Mouse (Mus musculus) retina, postnatal 1 day (tissue): ENCODE measurements around the gene Lpar3.

Source experiments
- DNase-seq: peaks from one replicate; pipeline ENCODE4 v3.0.0-alpha.2; 2012

Gene Lpar3

DNA sequence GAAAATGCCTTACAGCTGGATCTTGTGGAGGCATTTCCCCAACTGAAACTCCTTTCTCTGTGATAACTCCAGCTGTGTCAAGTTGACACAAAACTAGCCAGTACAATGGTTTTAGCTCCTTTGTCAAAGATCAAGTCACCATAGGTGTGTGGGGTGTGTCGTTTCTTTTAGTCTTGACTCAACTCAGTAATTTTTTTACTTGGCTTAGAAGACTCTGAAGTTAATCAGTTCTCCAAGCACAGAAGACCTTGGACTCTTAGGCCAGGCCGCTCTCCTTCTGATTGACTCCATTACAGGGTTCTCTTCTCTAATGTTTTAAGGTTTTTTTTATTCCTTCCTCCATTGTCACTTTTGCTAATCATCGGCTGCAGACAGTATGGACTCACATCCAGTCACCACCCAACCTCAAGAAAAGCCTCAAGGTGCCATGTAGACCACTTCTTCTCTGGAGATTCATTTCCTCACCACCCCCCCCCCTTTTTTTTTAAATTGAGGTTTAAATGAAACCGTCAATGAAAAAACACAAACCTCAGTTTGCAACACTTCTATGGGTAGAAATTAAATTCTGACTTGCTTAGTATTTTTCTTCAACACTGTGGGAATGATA is 9.5 kb upstream of the Lpar3 start:
- no peak for DNase-seq

DNA sequence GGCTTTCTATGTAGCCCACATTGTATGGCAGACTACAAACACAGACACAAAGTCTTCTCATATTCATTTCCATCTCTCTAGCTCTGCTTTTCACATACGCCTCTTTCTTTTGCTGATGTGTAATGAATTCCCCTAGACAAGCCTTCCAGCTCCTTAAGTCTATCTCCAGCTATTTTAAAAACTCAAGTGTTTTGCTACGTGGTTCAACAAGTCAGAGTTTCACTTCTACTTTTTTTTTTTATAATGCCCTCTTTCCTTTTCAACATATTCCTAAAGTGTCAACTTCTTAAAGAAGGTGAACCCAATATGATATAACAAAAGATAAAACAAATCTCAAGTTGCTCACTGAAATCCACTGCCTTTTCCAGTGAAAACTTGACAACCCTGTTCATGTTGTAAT is 8.8 kb upstream of the Lpar3 start:
- no peak for DNase-seq

DNA sequence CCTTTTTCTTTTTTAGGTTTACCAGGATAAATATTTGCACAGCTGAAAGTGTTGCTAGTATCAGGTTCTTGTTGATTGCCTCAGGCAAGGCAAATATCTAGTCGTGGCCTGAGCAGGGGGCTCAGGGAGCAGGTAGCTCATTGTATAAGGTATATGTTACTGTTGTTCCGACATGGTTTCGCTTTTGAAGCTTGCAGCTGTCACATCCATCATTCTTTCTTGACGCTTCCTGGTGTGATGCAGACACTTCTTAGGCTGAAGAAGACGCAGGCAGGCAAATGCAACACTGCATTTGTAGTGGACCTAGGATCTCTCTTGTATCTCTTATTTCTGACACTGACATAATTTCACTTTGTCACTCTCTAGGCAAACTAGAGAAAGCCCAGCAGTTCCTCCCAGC is 7.4 kb upstream of the Lpar3 start:
- DNase-seq: no peak

DNA sequence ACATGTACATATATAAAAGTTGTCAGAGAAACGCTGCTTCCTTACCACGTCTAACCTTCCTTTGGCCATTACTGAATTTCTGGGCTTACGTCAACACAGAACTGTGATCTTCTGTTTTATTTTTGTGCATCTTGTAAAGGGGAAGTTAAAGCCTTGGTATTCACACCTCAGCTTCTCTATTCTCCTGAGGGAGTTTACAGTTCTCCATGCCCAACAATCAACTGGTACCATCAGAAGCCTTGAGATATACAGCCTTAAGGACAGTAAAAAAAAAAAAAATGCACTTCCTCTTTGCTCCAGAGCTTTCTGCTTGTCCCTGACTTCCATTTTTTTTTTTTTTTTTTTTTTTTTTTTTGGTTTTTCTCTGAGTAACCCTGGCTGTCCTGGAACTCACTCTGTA is 4.2 kb upstream of the Lpar3 start:
- DNase-seq: no peak

DNA sequence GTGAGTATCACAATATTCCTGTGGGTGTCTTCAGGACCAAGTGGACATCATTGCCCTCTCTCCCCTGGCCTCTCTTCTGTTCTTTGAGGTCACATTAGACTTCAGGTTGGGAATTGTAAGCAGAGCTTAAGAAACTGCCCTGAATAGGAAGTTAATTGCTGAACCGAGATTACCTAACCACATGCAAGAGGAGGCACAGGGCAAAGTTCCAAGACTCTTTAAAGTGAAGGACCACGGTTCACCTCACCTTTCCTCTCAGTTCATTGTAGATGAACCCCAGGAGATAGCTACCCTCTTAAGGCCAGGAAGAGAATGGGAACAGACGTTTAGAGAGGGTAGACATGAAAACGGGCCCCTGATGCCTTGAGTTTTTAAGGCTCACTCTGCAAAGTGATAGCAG is 3.5 kb downstream of the Lpar3 start:
- no peak for DNase-seq

DNA sequence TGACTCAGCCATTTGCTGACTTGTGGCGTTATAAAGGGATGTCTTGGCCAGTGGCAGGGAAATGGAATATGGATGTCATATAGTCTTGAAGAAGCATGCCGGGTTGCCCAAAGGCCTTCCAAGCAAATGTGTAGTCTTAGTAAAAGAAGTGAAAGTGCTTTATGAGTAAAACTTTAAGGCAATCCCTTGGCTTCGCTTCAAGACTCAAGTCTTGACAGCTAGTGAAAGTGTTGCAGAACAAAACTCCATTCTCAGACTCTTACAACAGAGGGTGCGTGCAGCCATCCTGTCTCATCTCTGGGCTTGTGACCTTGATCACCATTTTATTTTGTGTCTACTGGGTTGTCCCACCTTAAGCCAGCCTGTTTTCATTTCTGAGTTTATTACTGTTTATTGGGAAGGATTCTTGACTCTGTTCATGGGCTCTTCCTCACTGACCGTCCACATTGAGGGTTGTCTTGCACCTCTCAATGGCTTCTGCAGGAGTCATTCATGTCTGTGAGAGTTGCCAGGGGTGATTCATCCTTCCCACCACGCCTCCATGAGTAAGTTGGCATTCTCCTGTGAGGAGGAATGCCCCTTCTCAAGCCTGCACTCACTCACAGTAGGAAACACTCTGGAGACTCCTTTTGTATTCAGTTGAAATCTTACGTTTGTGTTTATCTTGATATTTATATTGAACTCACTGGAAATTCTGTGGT is 4.4 kb downstream of the Lpar3 start:
- no peak for DNase-seq

DNA sequence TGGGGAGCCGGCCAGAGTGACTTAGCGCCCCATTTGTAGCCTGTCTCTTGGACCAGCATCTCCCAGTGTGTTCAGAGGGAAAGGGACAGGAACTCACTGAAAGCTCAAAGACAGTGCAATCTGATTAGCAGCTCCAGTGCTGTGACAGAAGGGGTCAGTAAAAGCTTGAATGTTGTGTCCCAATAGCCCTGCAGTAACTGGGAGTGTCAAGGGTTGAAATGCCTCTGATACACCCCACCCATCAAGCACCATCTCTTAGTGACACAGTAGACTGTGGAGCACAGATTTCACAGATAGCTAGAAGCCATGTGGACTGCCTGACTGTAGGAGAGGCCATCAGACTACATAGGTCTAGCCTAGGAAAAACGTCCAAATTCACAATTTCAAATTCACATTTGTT is 6.7 kb downstream of the Lpar3 start:
- DNase-seq: no peak

DNA sequence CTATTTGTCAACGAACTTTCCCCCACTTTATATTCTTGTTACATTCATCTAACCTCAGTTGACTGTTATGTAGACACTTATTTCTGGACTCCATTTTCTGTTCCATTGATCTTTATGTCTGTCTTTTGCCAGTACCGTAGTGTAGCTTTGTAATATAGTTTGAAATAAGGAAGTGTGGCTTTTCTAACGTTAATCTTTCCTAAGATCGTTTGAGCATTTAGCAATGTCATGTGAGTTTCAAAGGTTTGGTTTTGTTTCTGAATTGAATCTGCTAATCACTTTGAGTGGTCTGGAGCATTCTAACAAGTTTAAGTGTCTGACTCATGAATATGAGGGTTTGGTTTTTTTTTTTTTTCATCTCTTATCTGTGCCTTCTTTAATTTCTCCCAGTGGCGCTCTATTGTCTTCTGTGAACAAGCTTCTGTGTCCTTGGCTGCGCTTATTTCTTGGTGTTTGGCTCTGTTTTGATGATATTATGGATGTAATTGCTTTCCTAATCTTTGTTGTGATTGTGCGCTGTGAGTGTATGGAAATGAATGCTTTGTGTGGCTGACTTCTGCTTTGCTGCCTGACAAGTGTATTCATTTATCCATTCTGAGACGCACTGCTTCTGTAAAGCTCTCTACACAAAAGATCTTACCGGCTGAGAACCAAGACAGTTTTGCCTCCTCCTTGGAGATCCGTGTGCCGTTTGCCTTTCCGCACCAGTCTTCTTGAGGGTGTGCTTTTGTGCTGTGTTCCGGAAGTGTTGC is 8.0 kb downstream of the Lpar3 start:
- no peak for DNase-seq

DNA sequence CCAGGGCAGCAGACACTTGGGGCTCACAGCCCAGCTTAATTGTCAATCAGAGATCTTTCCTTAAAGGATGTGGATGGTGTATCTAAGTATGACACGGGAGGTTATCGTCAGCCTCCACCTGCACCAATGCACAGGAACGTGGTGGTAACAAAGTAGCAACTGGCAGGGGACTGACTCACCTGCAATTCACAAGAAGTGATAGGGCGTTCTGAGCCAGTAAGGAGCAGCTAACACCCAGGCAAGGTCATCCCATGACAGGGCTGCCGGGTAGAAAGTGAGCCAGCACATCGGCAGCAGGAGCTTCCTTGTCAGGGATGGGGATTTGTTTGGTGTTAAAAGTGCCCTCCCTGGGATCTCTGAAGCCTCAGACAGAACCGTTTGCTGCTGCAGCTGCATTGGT is 11.9 kb downstream of the Lpar3 start:
- no peak for DNase-seq

DNA sequence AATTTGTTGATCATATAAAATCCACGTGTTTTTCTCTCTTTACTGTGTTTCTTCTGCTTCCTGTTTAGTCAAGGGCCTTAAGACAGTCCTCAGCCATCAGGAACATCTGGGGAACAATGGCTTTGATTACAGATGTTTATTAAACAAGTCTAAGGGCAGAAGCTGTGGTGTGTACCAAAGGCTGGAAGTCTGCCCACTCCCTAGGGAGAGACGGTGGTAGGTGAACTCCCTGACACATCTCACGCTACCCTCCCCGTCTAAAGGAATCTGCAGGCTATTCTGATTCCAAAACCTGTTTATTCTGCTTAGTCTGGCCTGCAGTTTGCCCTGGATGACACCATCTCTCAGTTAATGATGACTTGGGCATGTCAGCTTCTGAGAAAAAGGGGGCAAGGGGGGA is 13.0 kb downstream of the Lpar3 start:
- no peak for DNase-seq

DNA sequence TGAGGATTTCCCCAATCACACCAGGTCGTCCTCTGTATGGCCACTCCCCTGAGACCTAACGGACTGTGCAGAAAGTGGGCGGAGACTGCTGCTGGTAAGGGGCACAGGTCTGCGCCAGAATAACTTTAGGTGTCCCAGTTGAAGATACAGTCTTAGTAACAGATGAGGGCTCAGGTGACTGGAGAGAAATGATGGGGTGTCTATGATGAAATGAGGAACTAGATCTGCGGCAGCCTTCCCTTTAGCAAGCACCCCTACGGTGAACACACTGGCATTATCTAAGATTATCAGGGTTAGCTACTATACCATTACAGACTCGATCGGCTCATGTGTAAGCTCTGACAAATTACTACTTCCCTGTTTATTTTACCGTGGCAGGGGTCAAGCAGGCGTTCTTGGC is 13.8 kb downstream of the Lpar3 start:
- DNase-seq: no peak

DNA sequence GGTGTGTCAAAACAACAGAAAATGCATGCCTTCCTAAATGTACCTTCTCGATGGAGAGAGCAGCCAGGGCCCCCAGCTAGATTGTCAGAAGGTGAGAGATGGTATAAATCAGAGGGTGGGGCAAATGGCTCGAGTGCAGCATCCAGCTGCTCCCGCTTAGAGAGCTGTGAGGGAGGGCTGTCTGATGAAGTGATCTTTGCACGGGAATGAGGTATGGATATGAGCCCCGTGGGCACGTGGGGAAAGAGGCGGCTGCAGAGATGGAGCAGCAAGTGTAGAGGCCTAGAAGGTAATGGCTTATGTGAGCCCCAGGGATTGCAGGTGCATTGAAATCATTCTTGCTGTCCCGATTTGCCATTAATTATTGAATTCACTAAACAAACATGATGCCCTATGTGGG is 15.5 kb downstream of the Lpar3 start:
- DNase-seq: no peak

DNA sequence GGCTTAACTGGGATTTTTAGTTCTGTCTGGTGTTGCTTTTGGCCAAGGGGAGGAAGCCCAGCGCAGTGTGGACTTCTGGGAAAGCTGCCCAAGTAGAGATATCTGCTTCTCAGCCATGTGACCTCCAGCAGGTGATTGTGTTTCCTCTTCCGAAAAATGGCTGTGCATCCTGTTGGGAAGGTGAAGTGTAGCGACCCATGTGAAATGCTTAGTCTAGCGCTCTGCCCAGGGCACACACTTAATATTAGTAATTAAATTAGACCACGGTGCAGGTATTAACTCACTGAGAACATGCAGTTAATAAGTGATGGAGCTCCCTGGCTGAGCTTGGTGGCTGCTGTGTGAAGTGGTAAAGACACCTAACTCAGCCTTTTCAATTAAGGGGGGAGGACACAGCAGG is 16.9 kb downstream of the Lpar3 start:
- no peak for DNase-seq

DNA sequence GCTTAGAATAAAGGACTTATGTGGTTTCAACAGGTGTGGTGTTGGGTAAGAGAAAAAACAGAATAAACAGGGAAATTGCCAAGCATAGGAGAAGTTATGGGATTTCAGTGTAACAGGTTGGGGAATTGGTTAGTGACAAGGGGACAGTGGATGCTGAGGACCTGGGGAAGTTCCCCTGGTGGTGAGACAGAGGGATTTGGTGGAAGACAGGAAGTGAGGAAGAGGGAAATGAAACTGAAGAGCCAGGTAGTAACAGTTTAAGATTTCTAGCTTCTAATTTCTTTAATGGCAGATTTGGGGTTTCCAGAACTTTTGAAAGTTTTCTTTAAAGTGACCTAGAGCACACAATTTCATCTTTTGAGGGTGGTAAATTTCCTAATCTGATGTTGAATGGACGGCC is 23.9 kb downstream of the Lpar3 start:
- DNase-seq: no peak

DNA sequence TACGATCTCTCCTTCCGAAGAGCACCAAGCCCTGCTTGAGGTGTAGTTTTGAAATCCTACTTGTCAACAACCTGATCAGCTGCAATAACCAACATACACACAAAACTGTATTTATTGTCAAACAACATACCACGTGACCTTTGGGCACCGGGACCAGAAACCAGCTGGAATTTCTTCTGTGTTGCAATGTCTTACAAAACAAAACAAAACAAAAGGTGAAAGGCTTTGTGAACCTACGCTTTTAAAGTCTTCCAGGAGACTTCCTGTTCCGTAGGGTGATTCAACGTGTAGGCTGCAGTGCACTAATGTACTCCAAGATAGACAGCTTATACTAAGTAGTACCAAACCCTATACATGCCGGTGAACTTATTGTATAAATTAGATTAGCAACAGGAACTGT is 25.8 kb downstream of the Lpar3 start:
- DNase-seq: no peak

DNA sequence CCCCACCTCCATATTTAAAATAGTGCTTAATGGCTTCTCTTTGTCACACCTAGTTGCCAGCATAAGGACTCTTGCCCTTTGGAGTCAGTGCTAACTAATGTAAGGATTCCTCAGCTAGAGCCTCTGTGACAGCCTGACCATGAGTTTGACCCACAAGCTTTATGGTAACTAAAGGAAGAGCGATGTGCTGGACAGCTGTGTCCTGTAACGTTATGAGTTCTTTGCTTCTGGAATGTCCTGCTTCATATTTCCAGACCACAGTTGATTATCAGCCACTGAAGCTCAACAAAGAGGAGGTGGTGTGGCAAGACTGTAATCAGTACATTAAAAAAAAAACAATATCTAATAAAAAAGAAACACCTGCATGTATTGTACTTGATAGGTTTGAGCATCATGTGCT is 26.2 kb downstream of the Lpar3 start:
- no peak for DNase-seq

DNA sequence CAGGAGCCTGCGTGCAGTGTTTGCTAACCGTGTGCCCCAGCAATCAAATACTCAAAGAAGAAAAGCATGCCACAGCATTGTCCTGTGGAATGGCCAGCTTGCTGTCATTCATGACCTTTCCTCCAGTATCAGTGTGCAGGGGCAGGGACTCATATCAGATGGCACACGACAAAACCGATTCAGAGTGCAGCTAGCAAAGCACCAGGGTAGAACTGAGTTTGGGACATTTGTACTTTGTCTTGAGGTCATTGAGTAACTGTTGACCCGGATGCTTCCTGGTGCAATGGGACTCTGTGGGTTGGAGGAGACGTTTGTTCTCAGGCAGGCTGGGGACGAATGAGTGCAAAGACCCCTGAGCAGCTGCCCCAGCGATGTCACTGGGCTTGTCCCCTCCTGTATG is 29.1 kb downstream of the Lpar3 start:
- DNase-seq: no peak

DNA sequence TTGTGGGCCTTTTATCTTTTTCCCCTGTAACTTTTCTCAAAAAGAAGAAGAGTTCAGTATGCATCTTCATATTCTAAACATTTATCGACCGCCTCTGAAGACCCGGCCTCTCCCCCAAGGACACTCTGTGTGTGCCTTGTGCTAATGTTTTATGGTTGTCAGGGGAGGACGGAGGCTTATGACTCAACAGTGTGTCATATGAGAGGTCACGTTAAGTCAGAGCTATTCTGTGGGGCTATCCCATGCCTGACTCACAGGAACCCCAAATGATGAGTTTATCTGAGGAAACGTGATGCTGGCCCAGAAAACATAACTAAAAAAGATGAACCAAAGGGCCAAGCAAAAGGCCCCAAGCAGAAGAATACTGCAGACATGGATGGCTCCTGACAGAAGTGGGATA is 31.0 kb downstream of the Lpar3 start:
- no peak for DNase-seq

DNA sequence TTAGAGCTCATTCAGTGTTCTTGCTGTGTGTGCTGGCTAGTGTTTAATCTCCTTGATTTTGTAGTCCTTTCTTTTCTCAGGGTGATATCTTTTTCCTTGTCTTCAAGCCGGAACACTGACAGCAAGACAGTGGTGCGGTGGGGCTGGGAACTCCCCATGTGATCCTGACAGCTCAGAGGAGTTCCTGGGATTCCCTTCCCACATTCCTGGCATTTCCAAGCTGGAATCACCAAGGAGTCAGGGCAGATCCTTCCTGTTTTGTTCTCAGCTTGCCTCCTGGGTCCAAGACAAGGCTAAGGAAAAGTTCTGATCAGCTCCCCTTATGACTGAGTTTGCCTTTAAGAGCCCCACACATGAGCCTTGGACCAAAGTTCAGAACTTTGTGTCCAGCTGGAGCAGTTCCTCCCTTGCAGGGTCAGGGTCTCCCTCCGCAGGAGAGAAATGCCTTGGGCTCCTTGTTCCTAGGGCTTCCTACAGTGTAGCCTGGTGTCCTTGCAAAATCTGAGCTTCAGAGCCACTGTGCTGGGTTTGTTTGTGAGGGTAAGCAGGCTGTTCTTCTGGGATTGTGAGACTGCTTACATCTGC is 33.1 kb downstream of the Lpar3 start:
- DNase-seq: no peak

DNA sequence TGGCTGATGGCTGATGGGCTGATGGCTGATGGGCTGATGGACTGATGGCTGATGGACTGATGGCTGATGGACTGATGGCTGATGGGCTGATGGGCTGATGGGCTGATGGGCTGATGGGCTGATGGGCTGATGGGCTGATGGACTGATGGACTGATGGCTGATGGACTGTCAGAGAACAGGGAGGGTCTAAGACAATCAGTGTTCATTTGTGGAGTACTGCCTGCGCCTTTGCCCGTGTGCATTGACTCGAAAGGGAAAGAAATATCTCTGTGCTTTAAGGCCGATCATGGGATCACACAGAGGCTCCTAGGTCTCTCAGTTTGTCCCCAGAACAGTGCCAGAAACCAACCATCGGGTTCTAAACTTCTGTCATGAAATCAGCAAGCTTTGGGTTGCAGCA is 34.4 kb downstream of the Lpar3 start:
- no peak for DNase-seq

DNA sequence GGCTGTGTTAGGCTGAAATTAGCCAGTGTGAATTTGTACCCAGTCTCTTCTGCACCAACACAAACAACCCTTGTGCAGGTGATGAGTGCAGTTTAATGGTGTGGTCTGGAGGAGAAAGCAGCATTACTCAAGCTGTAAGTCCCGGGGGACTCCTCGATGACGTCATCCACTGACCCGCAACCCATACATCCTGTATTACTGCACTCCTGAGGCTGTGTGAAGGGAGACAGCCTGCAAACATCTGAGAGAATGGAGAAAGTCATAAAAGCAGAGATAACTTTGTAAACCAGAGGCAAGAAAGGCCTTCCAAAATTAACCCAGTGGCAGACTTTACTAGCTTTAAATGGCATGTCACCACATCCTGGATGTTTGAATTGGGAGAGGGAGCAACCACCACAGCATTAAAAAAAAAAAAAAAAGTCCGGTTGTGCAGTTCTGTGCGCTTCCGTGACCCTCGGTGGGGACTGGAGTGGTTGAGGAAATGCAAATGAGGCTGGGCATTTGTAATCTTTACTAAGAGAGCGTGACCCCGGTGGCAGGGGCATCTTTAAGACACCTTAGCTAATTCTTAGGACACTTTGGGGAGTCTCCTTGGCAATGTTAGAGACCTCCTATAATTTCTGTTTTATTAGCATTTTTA is 36.8 kb downstream of the Lpar3 start:
- no peak for DNase-seq

DNA sequence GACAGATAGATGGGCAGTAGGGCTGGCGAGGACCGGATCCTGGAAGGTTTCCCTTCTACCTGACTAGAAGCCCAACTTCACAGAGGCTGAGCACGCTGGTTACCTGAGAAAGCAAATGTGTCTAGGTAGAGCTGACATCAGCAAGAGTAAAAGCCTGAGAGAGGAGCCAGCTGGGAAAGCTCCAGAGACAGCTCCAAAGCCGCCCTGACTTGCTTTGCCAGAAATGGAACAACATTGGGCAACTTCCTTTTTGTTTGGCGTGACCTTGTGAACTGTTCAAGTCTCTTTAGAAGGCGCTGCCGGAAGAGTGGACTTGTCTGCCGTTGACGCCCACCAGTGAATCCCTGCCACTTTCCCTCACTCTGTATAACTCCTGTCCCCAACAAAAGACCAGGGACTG is 39.4 kb downstream of the Lpar3 start:
- DNase-seq: no peak

DNA sequence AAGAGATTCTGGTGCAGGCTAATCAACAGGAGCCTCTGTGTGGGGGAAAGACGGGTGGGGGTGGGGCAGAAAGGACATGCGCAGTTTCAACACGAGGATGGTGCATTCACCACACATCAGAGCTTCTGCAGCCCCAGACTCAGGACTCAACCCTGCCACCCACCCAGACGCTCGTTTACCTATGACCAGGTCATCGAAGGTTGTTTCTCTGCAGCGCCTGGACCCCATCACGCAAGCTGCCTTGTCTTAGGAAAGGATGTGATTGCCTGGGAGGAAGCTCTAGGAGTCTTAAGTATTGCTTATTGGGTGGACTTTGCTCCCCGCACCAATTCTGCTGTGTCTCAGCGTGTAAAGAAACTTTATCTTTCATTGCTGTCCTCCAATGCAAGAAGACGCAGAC is 40.1 kb downstream of the Lpar3 start:
- no peak for DNase-seq

DNA sequence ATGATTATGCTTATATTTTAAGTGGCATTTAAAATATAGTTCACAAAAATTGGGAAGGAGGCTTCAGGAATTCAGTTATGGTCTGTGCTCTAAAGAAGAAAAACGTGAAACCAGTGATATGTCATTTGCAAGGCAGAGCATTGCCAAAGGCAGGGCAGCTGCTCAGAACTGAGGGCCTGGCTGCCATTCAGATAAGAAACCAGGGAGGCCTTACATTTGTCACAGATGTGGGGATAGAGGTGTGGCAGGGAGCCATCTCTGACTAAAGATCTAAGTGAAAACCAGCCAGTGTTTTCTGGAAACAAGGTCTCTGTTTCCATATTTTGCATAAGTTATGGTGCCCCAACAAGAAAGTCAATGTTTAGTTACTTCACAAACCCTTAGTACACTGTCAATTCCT is 41.8 kb downstream of the Lpar3 start:
- no peak for DNase-seq
